Mouse (Mus musculus) Muller cell, postnatal 12 days (primary cell): ENCODE results near the gene Ggt7.
"Not testable (repeated sequence)": the region's sequence is repeated elsewhere in the genome, so short reads cannot be mapped to it uniquely, and the experiment has no call there.

Experiments
- DNase-seq: peaks from one replicate; pipeline ENCODE4 v3.0.0-alpha.2; 2015; ENCODE audit errors: inconsistent ontology term

Ggt7 gene

GRCm38 (mm10) chr2:155517455-155518423 lies at the start of gene Ggt7, which contains the start of gene Acss2:
Gene Ggt7 (minus strand): TSS chr2:155518237.
Gene Acss2 (plus strand): TSS chr2:155517948.
- DNase-seq, result peak; percentile 99

- no peak for DNase-seq
Observed at GRCm38 (mm10) chr2:155567751-155568150, 49.7 kb upstream of the Ggt7 start.

GRCm38 (mm10) chr2:155562934-155563333 lies 44.9 kb upstream of the Ggt7 start:
- no peak for DNase-seq

GRCm38 (mm10) chr2:155562209-155562608 lies 44.2 kb upstream of the Ggt7 start:
- DNase-seq, result no peak

GRCm38 (mm10) chr2:155554426-155554985 lies 36.5 kb upstream of the Ggt7 start:
- no peak for DNase-seq

GRCm38 (mm10) chr2:155552949-155553354 lies 34.9 kb upstream of the Ggt7 start:
- no peak for DNase-seq

GRCm38 (mm10) chr2:155552336-155552735 lies 34.3 kb upstream of the Ggt7 start:
- no peak for DNase-seq

- no peak for DNase-seq
Observed at GRCm38 (mm10) chr2:155546955-155547354, 28.9 kb upstream of the Ggt7 start.

GRCm38 (mm10) chr2:155540822-155541458 lies 22.9 kb upstream of the Ggt7 start:
- DNase-seq, result peak; percentile 85

- no peak for DNase-seq
Observed at GRCm38 (mm10) chr2:155539696-155540095, 21.7 kb upstream of the Ggt7 start.

- DNase-seq, result not testable (repeated sequence)
Observed at GRCm38 (mm10) chr2:155538463-155539057, 20.5 kb upstream of the Ggt7 start.

- DNase-seq, result no peak
Observed at GRCm38 (mm10) chr2:155537761-155538462, 19.9 kb upstream of the Ggt7 start.

- DNase-seq, result no peak
Observed at GRCm38 (mm10) chr2:155536292-155536691, 18.3 kb upstream of the Ggt7 start.

- no peak for DNase-seq
Observed at GRCm38 (mm10) chr2:155527367-155527766, 9.3 kb upstream of the Ggt7 start.

GRCm38 (mm10) chr2:155524378-155524777 lies 6.3 kb upstream of the Ggt7 start:
- no peak for DNase-seq

- no peak for DNase-seq
Observed at GRCm38 (mm10) chr2:155523706-155524105, 5.7 kb upstream of the Ggt7 start.

GRCm38 (mm10) chr2:155518531-155519270 lies 664 bp upstream of the Ggt7 start:
- no peak for DNase-seq

- peak; percentile 60 for DNase-seq
Observed at GRCm38 (mm10) chr2:155515941-155516340, 2.1 kb downstream of the Ggt7 start.

- peak; percentile 77 for DNase-seq
Observed at GRCm38 (mm10) chr2:155514666-155515065, 3.4 kb downstream of the Ggt7 start.

- no peak for DNase-seq
Observed at GRCm38 (mm10) chr2:155513543-155513942, 4.5 kb downstream of the Ggt7 start.

- DNase-seq, result peak; percentile 32
Observed at GRCm38 (mm10) chr2:155512479-155512878, 5.6 kb downstream of the Ggt7 start.
